20 mouse cellular contexts compared by ENCODE assay signal in the genomic region with DNA sequence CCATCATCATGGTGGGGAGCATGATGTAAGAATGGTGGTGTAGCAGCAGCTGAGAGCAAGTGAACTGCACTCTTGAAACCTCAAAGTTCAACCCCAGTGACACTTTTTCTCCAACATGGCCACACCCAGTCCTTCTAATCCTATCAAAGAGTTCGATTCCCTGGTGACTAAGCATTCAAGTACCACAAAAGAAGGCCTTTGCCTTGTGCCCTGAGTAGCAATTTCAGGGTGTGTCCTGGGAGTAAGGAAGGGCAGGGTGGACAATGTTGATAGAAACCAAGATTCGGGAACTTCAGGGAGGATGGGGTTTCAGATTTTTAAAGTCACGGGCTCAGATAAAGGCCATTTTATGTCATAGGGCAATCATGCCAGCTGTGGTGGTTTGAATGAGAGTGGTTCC.
"Had no signal": no experiment of that assay in that cellular context is flagged by ENCODE, and none has a peak within 500 bp of the region (broad histone marks: within the 10 kb centered on the region; RNA-seq: fewer than 3 reads in every experiment).

No protein-coding gene starts in this region.

- H3K4me3 ChIP-seq: kidney, embryonic 15.5 days; left cerebral cortex, adult 2 months; megakaryocyte, embryonic 14.5 days; midbrain, embryonic 10.5 days; midbrain, embryonic 13.5 days had no signal

- H3K36me3 ChIP-seq: kidney, embryonic 15.5 days; midbrain, embryonic 10.5 days; midbrain, embryonic 13.5 days had no signal

- H3K9me3 ChIP-seq: kidney, embryonic 15.5 days; megakaryocyte, embryonic 14.5 days; midbrain, embryonic 10.5 days; midbrain, embryonic 13.5 days had no signal

- H3K9ac ChIP-seq: kidney, embryonic 15.5 days; liver, embryonic 14.5 days; liver, postnatal 0 days; lung, embryonic 14.5 days; midbrain, embryonic 13.5 days had no signal

- H3K27me3 ChIP-seq: kidney, embryonic 15.5 days; midbrain, embryonic 13.5 days had no signal

- ATAC-seq: liver, postnatal 0 days; midbrain, embryonic 13.5 days; midbrain, embryonic 16.5 days had no signal

- H3K27ac ChIP-seq: kidney, embryonic 15.5 days; left cerebral cortex, adult 2 months; liver, embryonic 14.5 days; midbrain, embryonic 10.5 days; midbrain, embryonic 13.5 days had no signal

- H3K4me2 ChIP-seq: kidney, embryonic 15.5 days; liver, embryonic 11.5 days; lung, embryonic 14.5 days; midbrain, embryonic 13.5 days had no signal

- H3K4me1 ChIP-seq: midbrain, embryonic 10.5 days; midbrain, embryonic 13.5 days had no signal

- DNase-seq: kidney, adult 8-10 months; kidney, postnatal 10 days; kidney, postnatal 36 days; layer of hippocampus, postnatal 36 days; liver, postnatal 0 days; lung, embryonic 14.5 days; lung, postnatal 10 days; lung, postnatal 36 days; right cerebral cortex, postnatal 25 days; thymus, adult 18-20 months; thymus, postnatal 14 days; thymus, postnatal 4 days had no signal
